Mouse (Mus musculus) stomach, postnatal 0 days (tissue): ENCODE data around the gene Bag6.

Experiments used
- CTCF ChIP-seq: IDR thresholded peaks from 2 replicates; pipeline ENCODE4 v1.5.1; 2016; ENCODE audit warnings: antibody characterized with exemption, low read depth, mild to moderate bottlenecking, moderate library complexity
- EP300 ChIP-seq: optimal IDR thresholded peaks from 2 replicates; pipeline ENCODE3; 2016; ENCODE audit warnings: antibody characterized with exemption

DNA sequence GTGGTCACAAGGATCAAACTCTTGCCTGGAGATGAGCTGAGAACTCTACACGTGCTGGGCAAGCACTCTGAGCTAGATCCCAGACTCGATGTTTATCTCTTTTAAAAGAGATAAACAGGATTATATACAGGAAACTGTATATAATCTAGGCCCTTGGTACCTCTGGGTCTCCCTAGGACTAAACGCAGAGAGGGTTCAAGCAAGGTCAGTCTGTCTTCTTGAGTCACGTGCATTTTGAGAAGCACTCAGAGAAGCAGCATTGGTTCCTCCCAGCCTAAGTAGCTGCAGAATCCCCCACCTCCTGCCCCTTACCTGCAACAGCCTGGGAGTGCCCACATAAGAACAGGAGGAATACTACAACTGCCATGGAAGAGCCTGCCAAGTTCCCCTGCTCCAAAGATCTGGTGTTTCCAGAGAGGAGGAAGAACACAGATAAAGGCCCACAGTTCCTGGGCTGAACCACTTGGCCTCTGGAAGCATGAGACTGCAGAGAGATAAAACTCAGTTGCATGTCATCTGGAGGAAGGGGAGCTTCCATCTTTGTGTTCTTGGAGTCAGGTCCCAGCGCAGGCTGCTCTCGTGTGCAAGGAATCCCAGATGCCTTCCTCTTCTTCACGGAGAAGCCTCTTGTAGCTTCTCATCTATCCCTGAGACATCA lies 49.6 kb upstream of the Bag6 start, which contains the start of gene Ly6g6f:
- no peak for TF ChIP-seq CTCF
- TF ChIP-seq EP300, result no peak
